Mouse (Mus musculus) brown adipose tissue, adult 24 weeks (tissue): ENCODE measurements around the gene Otx2. TPM values are rescaled to one million over a fixed set of nuclear protein-coding genes. Genes with fewer than 3 reads are reported as not detected.
"Not testable (repeated sequence)": the region's sequence is repeated elsewhere in the genome, so short reads cannot be mapped to it uniquely, and the experiment has no call there.

Experiments used
- H3K27ac ChIP-seq: fragments of 200-500 bp; replicated peaks from 2 replicates; pipeline ENCODE4 v1.5.1; 2012; ENCODE audit warnings: low read depth, mild to moderate bottlenecking, low read length
- H3K4me1 ChIP-seq: fragments of 200-500 bp; 2 replicates; pipeline ENCODE4 v1.6.1; 2012; ENCODE audit warnings: low read length, mixed read lengths; ENCODE audit not compliant: control insufficient read depth, insufficient read depth, insufficient read length
- H3K4me3 ChIP-seq: fragments of 200-500 bp; 2 replicates; pipeline ENCODE4 v1.5.1; 2012; ENCODE audit warnings: low read depth, mild to moderate bottlenecking, low read length, moderate library complexity; ENCODE audit not compliant: insufficient read depth
- polyA plus RNA-seq: library from polyadenylated mRNA; stranded (reverse); fragments of >200 nt; gene quantifications from 2 replicates; pipeline ENCODE4 v1.2.4, GENCODE M21; 2012; ENCODE audit not compliant: missing spikeins, insufficient read depth, insufficient read length

Gene Otx2
- polyA plus RNA-seq, 1 experiment, result not detected

DNA sequence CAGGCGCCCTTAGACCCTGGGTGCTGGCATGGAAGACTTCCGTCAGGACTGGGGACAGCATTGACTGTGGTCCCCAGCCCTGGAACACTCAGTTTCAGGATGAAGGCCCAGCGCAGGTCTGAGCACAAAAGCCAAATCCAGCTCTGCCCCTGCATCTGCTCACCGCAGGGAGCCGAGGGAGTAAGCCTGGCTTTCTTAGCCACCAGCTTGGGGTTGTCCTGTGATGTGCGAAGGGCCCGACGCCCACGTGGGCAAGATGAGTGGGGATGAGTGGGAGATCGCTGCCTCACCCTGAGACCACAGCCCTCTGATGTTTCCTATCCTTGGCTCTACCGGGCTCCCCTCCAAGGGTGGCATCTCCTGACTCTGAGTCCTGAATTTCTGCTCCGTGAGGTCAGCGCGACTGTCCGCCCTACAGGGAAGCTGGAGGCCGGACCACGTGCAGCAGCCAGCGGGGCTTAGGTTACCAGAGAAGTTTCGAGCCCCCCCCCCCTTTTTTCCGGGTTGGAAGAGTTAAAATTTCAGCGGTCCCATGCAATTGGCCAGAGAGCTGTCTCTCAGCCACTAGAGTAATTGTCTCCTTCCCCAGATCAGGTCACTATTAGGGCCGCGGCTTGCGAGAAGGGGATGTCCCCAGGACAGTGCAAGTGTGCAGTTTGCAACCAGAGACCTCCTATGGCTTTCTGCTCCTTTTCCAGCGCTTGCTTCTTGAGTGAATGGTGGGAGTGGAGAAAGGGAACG lies 22.0 kb downstream of the Otx2 start:
- H3K27ac ChIP-seq, result no peak overlapping the region
- no peak overlapping the region for H3K4me3 ChIP-seq
- no peaks in the 10 kb centered on the region for H3K4me1 ChIP-seq

DNA sequence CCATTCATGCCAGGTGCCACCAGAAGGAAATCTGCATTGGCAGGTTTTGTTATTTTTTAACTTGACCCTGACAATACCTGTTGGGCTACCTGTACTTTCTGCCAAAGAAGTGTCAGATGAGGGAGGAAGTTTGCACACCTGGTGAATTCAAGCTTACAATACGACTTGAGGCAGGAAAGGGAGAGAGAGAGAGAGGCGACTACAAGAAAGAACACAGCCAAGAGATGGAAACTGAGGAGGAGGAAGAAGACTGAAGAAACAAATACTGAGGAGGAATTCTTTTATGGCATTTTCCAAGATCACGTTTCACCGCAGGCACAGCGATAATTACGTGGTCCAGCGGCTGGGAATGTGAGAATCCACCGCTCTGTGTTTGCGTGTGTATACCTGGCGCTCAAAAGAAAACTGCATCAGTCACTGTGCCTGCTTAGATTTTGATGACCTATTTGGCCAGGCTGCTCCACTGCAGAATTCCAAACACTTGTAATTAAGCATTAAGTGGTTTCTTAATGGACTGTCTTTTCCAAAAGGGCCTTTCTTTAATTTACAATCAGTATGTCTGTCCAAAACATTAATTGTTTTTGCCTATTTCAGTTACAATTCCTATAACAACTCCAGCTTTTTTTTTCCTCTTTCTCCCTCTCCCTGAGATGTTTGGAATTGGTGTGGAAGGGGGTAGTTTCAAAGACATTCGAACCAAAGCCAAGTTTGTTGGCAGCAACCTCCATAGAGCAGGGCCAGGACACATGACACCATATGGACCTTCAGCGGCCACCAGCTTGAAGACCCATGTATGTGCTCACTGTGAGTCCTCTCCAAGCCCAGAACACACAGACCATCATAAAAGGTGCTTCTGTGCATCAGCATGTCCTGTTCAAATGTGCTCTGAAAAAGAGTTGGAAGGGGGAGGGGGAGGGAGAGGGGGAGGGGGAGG lies 31.9 kb downstream of the Otx2 start:
- no peak overlapping the region for H3K27ac ChIP-seq
- H3K4me1 ChIP-seq, result no peaks in the 10 kb centered on the region
- no peak overlapping the region for H3K4me3 ChIP-seq

DNA sequence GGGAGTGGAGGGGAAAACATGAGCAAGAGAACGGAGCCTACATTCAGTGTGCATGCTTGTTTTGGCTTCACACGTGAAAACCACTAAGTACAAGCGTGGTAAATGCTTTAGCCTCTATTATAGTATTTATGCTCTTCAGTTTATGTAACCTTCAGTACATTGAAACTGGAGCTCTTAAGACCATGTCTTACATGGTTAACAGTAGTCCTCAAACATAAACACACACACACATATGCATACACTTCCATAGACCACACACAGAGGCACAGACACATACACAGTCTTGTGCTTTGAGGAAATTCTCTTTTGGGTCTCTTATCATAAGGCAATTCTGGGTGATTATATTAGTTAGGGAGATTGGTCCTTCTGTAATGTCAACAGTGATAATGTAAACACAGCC lies 40.5 kb downstream of the Otx2 start:
- Histone ChIP-seq H3K27ac (no peak overlapping the region), H3K4me3 (no peak overlapping the region), H3K4me1 (no peaks in the 10 kb centered on the region)

DNA sequence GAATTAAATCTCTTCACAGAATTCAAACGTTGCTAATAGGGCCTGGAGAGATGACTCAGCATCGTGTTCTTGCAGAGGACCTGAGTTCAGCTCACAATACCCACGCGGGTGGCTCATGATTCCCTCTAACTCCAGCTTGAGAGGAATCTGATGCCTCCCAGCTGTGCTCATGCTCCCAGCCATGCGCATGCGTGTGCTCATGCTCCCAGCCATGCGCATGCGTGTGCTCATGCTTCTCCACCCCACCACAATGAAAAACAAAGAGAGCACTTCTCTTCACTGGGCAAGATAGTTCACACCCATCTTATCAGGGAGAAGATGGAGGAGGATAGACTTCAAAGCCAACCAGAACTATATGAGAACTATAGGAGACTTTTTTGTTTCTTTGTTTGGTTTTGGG lies 41.3 kb downstream of the Otx2 start:
- H3K4me3 ChIP-seq, result no peak overlapping the region
- no peaks in the 10 kb centered on the region for H3K4me1 ChIP-seq
- H3K27ac ChIP-seq, result no peak overlapping the region

DNA sequence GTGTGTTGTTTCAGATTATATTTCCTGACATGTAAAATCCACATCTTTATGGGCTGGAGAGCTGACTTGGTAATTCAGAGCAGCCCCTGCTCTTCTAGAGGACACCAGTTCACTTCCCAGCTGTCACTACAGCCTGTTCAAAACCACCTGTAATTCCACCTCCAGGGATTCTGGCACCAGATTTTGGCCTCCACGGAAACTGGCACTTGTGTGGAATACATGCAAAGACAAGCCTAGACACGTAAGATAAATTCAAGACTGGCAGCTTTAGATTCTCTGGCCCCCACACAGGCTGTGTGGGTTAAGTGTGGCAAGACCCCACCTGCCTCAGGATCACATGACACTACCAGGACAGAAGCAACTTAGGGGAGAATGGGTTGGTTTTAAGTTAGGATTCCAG lies 42.1 kb downstream of the Otx2 start:
- Histone ChIP-seq H3K27ac (no peak overlapping the region), H3K4me1 (no peaks in the 10 kb centered on the region), H3K4me3 (no peak overlapping the region)

DNA sequence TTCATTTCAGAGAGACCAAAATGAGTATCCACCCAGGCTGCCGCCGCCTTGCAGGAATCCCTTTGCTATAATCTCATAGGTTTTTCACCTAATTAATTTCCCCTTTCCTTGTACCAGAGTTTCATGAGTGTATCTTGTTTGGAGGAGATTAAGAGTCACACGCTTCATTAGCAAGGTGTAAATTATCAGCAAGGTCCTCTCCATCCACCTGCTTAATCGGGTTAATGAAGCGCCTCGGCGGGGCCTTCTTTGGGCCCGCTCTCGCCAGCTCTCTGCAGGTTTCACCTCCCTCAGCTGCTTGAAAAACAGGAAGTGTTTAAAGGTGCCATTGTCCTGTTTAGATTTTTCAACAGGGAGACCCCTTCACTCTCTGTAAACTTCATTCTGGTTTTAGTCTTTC lies 44.2 kb downstream of the Otx2 start:
- Histone ChIP-seq H3K4me3 (no peak overlapping the region), H3K27ac (no peak overlapping the region), H3K4me1 (no peaks in the 10 kb centered on the region)

DNA sequence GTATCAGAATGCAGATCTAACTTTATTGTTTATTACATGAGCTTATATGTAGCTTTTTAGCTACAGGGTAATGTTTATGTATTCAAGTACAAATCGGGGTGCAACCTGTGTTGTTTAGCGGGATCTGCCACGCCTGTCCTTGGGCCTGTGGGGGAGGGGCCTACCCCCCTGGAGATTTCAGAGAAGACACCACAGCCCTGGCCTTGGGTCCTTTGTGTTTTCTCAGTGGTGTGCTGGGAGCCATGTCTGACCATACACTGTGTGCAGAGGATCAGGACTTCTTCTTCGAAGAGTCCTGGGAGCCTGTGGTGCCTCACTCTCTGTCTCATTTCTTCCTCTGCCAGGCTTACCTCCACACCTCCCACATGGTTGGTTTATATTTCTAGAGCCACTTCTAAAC lies 47.3 kb downstream of the Otx2 start:
- no peaks in the 10 kb centered on the region for H3K4me1 ChIP-seq
- no peak overlapping the region for H3K4me3 ChIP-seq
- no peak overlapping the region for H3K27ac ChIP-seq

DNA sequence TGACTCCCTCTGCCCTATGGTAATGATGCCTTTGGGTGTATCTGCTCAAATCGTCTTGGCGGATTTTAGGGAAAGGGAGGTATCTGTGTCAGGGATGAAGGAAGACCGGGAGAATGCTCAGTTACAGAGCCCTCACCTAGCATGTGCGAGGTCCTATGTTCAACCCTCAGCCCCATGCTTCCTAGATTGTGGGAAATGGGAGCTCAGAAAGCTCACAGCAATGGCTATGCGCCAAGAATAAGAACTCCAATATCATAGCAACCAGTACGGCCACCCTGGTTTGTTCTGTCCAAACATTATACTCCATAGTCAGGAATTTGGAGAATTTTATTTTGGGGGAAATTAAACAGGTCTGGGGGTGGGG lies 48.3 kb downstream of the Otx2 start:
- H3K4me1 ChIP-seq, result no peaks in the 10 kb centered on the region
- no peak overlapping the region for H3K27ac ChIP-seq
- no peak overlapping the region for H3K4me3 ChIP-seq

DNA sequence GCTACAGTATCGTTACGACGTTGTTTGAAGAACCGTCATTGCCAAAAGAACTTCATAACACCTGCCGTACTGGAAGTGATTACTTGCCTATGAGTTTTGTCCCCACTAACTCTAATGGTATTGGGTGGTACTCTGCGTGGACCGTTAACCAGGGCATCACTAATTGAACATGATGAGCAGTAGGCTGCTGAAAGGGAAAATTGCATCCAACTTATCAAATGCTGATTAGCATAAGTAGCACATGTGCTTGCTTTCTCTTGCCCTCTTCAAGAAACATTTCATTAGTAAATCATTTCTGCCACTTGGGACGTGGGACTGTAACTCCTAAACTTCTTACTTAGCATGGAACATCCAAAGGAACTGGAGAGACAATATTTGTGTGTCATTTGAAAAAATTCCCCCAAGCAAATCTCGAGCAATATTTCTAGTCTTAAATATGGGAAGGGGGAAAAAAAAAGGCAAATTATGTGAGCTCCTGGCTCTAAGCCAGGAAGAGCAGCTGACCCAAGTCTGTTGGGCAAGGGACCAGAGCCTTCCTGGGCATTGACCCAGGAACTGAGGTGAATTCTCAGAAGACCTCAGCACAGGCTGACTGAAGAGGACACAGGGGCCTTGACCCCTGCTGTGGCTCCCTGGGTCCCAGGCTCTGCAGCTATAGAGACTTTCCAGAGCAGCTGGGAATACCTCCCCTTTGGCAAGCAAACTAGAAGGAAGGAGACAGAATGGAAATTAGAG lies 48.9 kb downstream of the Otx2 start:
- Histone ChIP-seq H3K4me1 (no peaks in the 10 kb centered on the region), H3K4me3 (no peak overlapping the region), H3K27ac (no peak overlapping the region)

DNA sequence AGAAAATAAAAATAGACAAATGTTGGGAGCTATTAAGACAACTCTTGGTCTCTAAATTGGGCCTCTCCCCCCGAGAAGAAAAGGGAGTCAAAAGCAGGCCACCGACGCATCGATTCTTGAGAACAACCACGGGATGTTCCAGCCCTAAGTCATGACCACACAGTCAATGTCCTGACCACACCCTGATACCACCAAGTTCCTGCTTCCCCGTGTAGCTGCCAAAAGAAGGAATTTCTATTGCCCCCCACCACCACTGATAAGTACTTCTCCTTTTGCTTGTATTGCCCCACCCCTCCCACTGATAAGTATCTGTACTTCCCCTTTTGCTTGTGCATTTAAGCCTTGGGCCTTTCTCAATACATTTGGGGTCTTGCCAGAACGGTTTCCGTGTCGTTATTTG lies 50.9 kb downstream of the Otx2 start:
- not testable (repeated sequence) for H3K27ac ChIP-seq, H3K4me3 ChIP-seq, H3K4me1 ChIP-seq

DNA sequence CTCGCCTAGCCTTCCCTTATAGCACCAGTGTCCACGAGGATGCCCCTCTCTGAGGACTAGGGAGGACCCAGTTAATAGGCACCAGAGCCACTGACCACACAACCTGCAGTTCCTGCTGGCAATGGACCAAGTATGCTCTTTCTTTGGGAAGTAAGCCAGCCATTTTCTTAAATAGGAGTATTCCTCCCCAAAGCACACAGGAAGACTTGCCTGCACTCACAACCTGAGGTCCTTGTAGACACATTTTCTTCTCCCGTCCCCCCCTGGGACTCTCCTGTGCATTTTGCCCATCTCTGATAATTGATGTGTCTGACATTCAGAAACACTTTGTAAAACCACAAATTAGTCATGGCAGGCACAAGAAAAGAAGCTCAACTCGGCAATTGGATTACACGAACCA lies 57.3 kb downstream of the Otx2 start:
- H3K4me1 ChIP-seq, result no peaks in the 10 kb centered on the region
- no peak overlapping the region for H3K4me3 ChIP-seq
- no peak overlapping the region for H3K27ac ChIP-seq

DNA sequence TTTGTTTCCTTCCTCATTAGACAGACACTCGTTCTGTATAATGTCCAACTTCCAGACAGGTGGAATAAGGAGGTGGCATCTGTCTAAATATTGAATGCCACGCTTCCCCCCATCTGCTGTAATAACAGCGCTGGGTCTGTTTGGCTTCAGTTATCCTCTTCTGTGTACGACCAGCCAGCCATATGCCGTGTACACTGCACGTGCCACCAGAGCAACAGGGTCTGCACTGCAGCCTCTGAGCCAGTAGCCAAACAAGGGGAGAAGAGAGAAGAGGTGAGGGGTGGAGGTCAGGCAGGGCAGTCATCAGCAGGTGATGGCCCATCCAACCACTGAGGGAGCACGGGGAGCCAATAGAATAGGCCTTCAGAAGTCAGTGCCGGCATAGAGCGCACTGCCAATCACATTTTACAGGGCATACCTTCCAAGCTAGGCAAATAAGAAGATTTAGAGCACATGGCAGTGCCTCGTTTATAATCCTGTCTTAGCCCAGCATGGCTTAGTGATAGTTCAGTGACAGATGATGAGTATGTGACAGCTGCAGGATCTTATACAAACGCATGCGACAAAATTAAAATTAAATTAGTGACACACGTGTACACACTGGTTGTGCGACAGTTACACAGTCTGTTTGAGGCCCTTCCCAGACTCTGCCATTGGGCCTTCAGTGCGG lies 64.8 kb downstream of the Otx2 start:
- Histone ChIP-seq H3K4me1 (no peaks in the 10 kb centered on the region), H3K4me3 (no peak overlapping the region), H3K27ac (no peak overlapping the region)
